Mouse (Mus musculus): Measurements from ENCODE around the gene 1700025G04Rik. TPM values are rescaled to one million over a fixed set of nuclear protein-coding genes. Genes with fewer than 3 reads are reported as not detected.

Gene 1700025G04Rik
- polyA plus RNA-seq, 1 experiment, result 17.4 TPM

GRCm38 (mm10) chr1:151963248-151963647, 126.7 kb downstream of the 1700025G04Rik start:
- DNase-seq (ENCODE audit: low spot score), result no peak

DNA sequence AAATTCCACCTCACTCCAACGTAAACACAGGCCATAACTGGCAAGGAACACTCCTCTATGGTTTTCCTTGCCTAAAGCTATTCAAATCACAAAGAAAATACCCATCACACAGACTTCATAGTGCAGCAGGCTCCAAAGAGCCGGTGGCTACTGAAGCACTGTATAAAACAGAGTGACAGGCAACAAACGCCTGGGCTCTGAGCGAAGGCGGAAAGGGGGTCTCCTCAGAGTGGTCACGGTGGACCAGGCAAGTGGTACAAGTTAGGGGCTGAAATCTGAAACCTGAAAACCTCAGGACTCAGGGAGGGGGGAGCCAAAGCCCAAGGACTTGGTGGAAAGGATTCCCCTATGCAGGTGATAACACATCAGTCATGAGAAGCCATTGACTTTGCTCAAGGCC, 127.8 kb downstream of the 1700025G04Rik start:
- no peak for DNase-seq (ENCODE audit: low spot score)

- no peak for DNase-seq (ENCODE audit: low spot score)
Measured at GRCm38 (mm10) chr1:151961204-151961603, 128.7 kb downstream of the 1700025G04Rik start.

- DNase-seq (ENCODE audit: low spot score), result no peak
Measured at GRCm38 (mm10) chr1:151959010-151959409, 130.9 kb downstream of the 1700025G04Rik start.

DNA sequence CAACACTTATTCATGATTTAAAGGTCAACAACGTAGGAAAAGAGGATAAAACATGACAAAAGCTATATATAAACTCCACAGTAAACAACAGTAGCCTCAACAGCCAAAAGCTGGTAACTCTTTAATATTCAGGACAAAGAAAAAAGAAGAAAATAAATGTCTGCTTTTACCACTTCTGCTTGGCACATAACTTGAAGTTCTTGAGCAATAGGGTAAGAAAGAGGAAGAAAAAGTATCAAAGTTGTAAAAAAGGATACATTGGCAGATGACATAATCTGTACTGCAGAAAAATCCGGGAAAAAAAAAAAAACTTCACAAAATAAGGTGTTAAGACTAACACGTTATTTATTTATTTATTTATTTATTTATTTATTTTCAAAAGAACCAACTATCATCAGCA, 131.5 kb downstream of the 1700025G04Rik start:
- DNase-seq (ENCODE audit: low spot score), result no peak

- no peak for DNase-seq (ENCODE audit: low spot score)
Measured at GRCm38 (mm10) chr1:151957669-151958068, 132.3 kb downstream of the 1700025G04Rik start.

GRCm38 (mm10) chr1:151955866-151956265, 134.1 kb downstream of the 1700025G04Rik start:
- DNase-seq (ENCODE audit: low spot score), result no peak

DNA sequence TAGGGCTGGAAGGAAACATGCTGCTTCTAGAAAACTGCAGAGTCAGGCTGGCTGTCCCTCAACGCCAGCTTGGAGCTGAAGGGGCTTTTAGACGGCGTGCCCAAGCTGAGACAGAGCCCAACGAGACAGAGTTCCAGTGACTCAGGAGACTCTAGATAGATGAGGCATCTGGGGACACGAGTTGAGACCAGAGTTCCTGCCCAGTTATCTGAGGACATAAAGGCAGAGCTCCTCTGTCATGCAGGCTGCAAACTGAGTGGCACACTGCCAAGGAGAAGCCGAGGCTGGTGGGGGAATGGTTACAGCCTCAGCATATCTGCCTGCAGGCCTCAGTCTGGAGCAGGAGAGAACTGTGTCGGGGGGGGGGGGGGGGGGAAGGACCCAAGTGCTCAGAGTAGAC, 136.4 kb downstream of the 1700025G04Rik start:
- no peak for DNase-seq (ENCODE audit: low spot score)

GRCm38 (mm10) chr1:151948065-151948464, 141.9 kb downstream of the 1700025G04Rik start:
- no peak for DNase-seq (ENCODE audit: low spot score)

DNA sequence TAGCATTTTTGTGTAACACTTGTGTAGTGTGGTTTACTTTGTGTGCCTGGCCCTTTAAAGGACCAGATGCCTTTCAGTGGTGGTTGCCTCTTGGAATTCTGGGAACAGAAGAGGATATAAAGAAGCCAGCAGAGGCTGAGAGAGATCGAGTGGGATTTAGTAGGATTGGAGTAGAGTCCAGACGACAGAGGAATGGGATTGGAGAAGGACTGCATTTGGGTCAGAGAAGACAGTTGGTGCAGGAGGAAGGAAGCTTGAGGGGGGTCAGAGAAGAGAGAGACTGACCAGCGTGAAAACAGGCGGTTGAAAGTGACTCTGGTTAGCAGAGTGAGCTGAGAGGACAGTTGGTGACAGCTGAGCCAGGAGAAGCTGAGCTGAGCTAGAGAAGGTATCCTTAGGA, 142.4 kb downstream of the 1700025G04Rik start:
- DNase-seq (ENCODE audit: low spot score), result no peak

- DNase-seq (ENCODE audit: low spot score), result no peak
Measured at GRCm38 (mm10) chr1:151944457-151945223, 145.3 kb downstream of the 1700025G04Rik start.

GRCm38 (mm10) chr1:151943681-151944237, 146.2 kb downstream of the 1700025G04Rik start:
- DNase-seq (ENCODE audit: low spot score), result no peak

GRCm38 (mm10) chr1:151942972-151943654, 146.8 kb downstream of the 1700025G04Rik start:
- DNase-seq (ENCODE audit: low spot score), result no peak

GRCm38 (mm10) chr1:151939987-151940386, 149.9 kb downstream of the 1700025G04Rik start:
- no peak for DNase-seq (ENCODE audit: low spot score)

- no peak for DNase-seq (ENCODE audit: low spot score)
Measured at GRCm38 (mm10) chr1:151939510-151939909, 150.4 kb downstream of the 1700025G04Rik start.

DNA sequence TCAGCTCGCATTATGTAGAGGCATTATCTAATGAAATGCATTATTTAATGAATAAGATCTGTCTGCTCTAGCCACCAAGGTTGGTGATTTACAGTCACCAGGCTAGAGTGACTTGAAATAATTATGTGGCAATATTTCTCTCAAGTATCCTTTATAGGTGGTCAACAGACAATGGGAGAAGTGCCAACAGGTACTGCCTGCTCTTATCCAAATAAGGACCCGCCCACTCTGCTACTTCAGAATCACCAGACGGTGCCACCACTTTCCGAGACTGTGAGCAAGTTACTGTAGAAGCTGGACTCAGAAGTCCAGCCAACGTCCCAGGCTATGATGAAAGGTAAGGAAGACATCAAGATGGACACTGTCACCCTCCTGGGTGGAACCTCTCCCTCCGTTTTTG, 156.3 kb downstream of the 1700025G04Rik start:
- no peak for DNase-seq (ENCODE audit: low spot score)

GRCm38 (mm10) chr1:151926826-151927225, 163.1 kb downstream of the 1700025G04Rik start:
- DNase-seq (ENCODE audit: low spot score), result no peak

DNA sequence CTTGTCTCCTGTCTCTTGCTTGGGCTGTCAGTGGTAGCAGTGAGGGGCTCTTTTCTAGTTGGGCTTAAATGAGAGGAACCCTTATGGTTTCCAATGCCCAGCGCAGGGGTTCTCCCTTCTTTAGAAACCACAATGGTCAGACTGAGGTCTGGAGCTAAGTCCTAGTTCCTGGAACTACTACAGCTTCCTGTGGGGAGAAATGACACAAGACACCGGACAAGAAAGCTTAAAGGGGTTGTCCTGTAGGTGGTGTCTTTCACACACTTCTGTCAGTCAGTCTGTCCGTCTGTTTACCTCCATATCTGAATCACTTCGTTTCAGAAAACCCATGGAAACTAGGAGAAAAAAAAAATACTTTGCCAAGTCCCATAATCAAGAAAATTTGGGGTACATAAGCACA, 163.8 kb downstream of the 1700025G04Rik start:
- DNase-seq (ENCODE audit: low spot score), result no peak

DNA sequence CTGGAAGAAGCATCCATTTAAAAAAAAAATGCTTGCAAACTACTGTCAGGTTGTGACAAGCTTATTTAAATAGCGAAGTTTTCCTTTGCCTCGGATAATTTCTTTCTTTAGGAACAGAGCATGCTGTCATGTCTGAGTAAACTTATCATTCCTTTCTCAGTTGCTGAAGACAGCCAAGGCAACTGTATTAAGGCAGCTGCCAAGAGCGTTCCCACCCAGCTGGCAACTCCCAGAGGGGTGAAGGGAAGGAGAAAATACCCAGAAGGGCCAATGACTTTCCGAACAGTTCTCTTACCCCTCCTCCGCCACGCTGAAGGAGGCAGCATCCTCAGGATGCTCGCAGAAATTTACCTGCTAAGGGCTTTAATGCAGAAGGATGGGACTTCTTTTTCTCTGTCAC, 164.2 kb downstream of the 1700025G04Rik start:
- no peak for DNase-seq (ENCODE audit: low spot score)

DNA sequence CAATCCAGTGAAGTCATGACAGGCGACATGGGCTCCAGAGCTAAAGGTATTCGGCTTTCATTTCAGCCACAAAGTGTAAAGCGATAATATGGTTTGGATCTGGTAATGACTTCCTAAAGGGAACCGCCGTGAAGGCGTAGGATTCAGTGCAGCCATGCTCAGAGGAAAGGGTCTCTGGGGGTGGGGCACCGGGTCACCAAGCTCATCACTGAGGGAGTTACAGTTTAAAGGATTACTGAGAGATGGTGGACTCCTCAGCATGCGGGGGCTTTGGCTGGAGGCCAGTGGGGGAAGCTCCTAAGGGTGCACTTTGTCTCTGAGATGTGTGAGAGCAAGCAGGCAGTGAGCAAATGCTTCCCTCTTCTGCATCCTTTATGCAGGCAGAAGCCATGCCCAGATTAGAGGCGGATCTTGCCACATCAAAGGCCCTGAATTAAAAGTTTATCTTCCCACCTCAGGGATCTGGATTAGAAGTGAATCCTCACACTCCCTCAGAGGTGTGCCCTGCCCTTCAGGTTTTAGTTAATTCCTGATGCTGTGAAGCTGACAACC, 171.0 kb downstream of the 1700025G04Rik start:
- no peak for DNase-seq (ENCODE audit: low spot score)

DNA sequence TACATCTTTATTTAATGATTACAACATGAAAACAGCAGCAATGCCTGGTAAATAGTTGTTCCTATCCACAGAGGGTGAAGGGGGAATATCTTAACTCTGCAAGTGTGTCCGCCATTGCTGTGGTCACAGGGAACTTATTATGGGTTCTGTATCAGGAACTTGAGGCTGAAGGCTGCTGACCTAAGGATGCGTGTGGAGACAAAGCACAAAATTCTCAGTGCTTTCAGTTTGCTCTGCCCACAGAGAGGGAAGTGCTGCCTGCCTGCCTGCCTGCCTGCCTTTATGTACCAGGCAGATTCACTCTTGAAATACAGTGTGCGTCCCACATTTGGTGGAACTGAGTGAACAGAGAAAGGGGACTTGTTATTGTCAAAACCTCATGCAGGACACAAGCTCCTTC, 172.2 kb downstream of the 1700025G04Rik start:
- DNase-seq (ENCODE audit: low spot score), result no peak

DNA sequence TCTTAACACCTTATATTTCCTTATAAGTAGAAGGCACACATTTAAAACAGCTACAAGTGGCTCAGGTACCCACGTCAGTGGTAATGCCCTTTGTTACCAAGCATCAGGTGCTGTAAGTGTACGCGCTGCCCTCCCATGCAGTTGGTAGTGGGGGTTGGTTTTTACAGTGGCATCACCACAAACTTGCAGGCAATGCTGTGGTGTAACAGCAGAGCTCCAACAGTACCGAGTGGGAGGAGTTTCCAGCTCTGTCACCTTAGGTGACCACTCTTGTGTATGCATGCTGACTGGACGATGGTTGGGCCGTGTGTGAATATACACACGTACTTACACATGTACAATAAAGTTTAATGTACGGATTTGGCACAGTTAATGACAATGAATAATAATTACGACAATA, 175.4 kb downstream of the 1700025G04Rik start:
- DNase-seq (ENCODE audit: low spot score), result no peak

DNA sequence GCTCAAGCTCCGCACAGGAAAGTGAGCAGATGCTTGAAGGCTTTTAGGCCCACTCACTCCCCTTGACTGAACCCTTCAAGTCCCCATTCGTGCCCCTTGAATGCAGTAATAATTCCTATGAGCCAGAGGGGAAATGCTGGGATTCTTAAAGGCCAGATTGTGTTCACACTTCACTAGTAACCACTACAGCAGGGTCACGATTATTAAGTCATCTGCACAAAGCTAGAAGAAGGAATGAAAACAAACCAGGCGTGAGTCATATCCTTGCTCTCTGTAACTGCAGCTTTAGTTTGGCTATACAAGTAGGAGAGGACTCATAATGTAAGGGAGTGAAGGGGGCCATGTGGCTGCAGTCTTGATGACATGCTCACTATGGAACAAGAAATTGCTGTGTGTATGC, 182.9 kb downstream of the 1700025G04Rik start:
- DNase-seq (ENCODE audit: low spot score), result no peak
